Mouse (Mus musculus) heart, adult 10 weeks (tissue): Measurements from ENCODE around the gene Otulin. TPM values are rescaled to one million over a fixed set of nuclear protein-coding genes. Genes with fewer than 3 reads are reported as not detected.

Experiments
- polyA plus RNA-seq: library from polyadenylated mRNA; stranded (reverse); fragments of 350-450 nt; fragmentation: Illumina TruSeq; extraction: RNeasy Lipid Tissue Mini Kit (QIAGEN cat#74804); gene quantifications from one replicate; pipeline ENCODE4 v1.2.3, GENCODE M21; 2014; ENCODE audit warnings: low read depth, low replicate concordance

Otulin gene
- 25.6 TPM for polyA plus RNA-seq

DNA sequence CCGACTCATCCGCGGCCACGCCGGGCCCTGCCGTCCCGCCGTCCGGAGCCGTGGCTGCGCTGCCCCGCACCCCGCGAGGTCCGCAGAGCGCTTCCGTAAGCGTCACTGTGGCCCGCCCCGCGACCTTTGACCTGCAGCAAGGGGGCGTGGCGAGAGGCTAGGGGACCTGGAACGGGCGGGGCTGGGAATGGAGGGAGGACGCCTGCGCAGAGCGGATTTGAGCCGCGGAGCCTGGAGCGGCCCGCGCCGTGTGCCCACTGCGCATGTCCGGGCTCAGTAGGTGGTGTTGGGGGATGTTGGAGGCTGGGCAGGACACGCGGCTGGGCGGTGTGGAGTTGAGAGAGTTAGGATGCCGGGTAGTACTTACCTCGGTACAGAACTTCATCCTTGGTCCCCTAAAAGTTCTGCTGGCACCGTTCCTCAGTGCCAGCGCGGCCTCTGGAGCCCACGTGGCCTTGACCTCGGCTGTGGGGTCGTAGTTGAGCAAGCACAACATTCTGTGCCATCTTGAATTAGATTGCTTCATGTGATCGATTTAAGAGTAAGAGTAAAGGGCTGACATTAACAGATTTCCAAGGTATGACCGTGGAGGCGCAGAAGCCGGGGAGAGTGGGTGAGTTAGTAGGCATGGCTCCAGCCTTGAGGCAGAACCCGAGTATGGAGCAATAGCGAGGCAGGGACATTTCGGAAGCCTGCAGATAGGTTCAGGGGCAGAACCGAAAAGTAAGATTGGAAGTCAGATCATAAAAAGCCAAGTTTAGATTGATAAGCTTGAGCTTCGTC lies at the start of gene Otulin:
Gene Otulin (minus strand): TSS at position 93 of the 783 bp plus-strand sequence.

Other genes with a start within 250 kb of the Otulin start
- gene Ank, start 164.0 kb downstream of the Otulin start, polyA plus RNA-seq: 165 TPM
- gene Otulinl, start 50.9 kb upstream of the Otulin start, polyA plus RNA-seq: 1.3 TPM